Mouse (Mus musculus): Measurements from ENCODE around the gene Btbd35f26. TPM values are rescaled to one million over a fixed set of nuclear protein-coding genes. Genes with fewer than 3 reads are reported as not detected.
"Not testable (repeated sequence)": the region's sequence is repeated elsewhere in the genome, so short reads cannot be mapped to it uniquely, and the experiment has no call there.

Btbd35f26 gene
- polyA plus RNA-seq (2011; ENCODE audit: insufficient read depth, insufficient read length, low replicate concordance, missing spikeins) = not detected in 2 replicates

DNA sequence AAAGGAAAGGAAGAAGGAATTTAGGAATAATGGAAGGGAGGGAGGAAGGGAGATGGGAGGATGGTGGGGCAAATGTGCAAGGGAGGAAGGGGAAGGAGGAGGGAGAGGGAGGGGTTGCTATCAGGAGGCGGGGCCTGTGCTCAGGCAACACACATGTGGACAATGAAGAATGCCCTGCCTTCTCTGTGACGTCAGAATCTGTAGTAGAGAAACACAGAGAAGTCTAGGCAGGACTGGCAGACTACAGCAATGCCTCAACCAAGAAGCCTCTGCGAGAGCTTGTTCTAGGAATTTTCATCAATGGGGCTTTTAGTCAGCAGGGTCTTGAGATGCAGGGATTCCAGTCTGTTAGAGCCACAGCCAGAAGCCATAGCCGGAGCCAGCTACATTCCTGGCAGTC, at the start of gene Btbd35f26:
Btbd35f26 (plus strand) TSS at position 301 of the 400 bp plus-strand sequence.
- no CpG with 5 or more reads among the region's 4 CpGs for WGBS
- H3K4me3 ChIP-seq (replicated peaks; ENCODE audit: control insufficient read depth, low read depth, low read length); H3K27ac ChIP-seq (ENCODE audit: control insufficient read depth, insufficient read depth, low read depth, low read length, poor library complexity); H3K4me1 ChIP-seq (ENCODE audit: control insufficient read depth, insufficient read depth, low read length): not testable (repeated sequence)

DNA sequence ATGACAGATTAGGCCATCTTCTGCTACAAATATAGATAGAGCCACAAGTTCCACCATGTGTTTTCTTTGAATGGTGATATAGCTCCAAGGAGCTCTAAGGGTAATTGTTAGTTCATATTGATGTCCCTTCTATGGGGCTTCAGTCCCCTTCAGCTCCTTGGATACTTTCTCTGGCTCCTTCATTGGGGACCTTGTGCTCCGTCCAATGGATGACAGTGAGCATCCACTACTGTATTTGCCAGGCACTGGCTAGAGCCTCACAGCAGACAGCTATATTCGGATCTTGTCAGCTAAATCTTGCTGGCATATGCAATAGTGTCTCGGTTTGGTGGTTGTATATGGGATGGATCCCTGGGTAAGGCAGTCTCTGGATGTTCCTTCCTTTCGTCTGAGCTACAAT, 5.7 kb downstream of the Btbd35f26 start:
- H3K4me3 ChIP-seq (replicated peaks; ENCODE audit: control insufficient read depth, low read depth, low read length); H3K4me1 ChIP-seq (ENCODE audit: control insufficient read depth, insufficient read depth, low read length); H3K27ac ChIP-seq (ENCODE audit: control insufficient read depth, insufficient read depth, low read depth, low read length, poor library complexity): not testable (repeated sequence)
- whole genome bisulfite sequencing = 72% methylated on average over 3 of the region's 4 CpGs

DNA sequence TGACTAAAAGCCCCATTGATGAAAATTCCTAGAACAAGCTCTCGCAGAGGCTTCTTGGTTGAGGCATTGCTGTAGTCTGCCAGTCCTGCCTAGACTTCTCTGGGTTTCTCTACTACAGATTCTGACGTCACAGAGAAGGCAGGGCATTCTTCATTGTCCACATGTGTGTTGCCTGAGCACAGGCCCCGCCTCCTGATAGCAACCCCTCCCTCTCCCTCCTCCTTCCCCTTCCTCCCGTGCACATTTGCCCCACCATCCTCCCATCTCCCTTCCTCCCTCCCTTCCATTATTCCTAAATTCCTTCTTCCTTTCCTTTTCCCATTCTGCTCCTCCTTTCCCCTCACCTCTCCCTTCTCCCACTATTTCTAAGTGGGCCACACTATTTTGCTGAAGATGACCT, 47.6 kb downstream of the Btbd35f26 start, which contains the start of gene Btbd35f19:
Btbd35f19 (minus strand) TSS at position 101 of the 400 bp plus-strand sequence.
- WGBS = no CpG with 5 or more reads among the region's 4 CpGs
- H3K4me3 ChIP-seq (replicated peaks; ENCODE audit: control insufficient read depth, low read depth, low read length) = not testable (repeated sequence)

More for the DNA sequence above, 47.6 kb downstream of the Btbd35f26 start, which contains the start of gene Btbd35f19:
- H3K27ac ChIP-seq (ENCODE audit: control insufficient read depth, insufficient read depth, low read depth, low read length, poor library complexity); H3K4me1 ChIP-seq (ENCODE audit: control insufficient read depth, insufficient read depth, low read length): not testable (repeated sequence)

Other genes with a start within 250 kb of the Btbd35f26 start
- gene Btbd35f29, start 218.8 kb upstream of the Btbd35f26 start, polyA plus RNA-seq (2011; ENCODE audit: insufficient read depth, insufficient read length, low replicate concordance, missing spikeins) = not detected in 2 replicates
- gene Spin2f, start 82.6 kb upstream of the Btbd35f26 start, polyA plus RNA-seq (2011; ENCODE audit: insufficient read depth, insufficient read length, low replicate concordance, missing spikeins) = not detected in 2 replicates
- gene Btbd35f19, start 47.5 kb downstream of the Btbd35f26 start, polyA plus RNA-seq (2011; ENCODE audit: insufficient read depth, insufficient read length, low replicate concordance, missing spikeins) = not detected in 2 replicates
- gene Gm21883, start 237.8 kb downstream of the Btbd35f26 start, polyA plus RNA-seq (2011; ENCODE audit: insufficient read depth, insufficient read length, low replicate concordance, missing spikeins) = not detected in 2 replicates

Measured in bone marrow, adult 2 months (tissue).